Mouse (Mus musculus): ENCODE measurements around the gene Spata3.
A peak's percentile ranks its signal among the peaks of the same experiment; 100 is the strongest.

Gene Spata3

DNA sequence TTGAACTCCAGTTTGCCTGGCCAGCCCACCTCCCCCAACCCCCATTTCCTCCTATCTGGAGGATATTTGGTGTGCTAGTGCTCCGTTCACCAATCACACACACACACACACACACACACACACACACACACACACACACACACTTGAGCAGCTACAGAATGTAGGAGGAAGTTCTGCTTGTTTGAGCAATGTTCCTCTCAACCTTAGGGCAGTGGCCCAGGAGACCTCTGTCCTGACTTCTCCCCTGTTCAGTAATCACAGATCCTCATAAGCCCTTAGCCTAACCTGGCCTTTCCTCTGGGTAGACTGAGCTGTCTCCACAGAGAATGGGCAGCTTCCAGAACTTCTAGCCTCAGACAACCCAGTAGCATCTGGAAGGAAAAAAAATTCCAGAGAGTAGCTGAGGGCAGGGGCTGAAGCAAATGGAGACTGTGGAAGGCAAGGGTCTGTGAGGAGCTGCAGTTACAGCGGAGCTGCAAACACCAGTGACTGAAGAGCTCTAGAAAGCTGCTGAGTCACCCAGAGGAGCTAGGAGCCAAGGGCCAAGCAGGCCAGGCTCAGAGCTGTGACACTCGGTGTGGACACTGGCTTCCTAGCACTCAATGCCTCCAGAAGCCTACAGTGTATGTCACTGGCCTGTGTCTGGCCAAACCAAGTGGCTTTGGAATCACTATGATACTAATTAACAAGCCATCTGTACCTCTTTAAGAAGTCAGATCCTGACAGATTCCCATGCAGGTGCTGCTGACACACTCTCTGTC is 21.8 kb downstream of the Spata3 start:
- peak; percentile 53 to 60 for DNase-seq

DNA sequence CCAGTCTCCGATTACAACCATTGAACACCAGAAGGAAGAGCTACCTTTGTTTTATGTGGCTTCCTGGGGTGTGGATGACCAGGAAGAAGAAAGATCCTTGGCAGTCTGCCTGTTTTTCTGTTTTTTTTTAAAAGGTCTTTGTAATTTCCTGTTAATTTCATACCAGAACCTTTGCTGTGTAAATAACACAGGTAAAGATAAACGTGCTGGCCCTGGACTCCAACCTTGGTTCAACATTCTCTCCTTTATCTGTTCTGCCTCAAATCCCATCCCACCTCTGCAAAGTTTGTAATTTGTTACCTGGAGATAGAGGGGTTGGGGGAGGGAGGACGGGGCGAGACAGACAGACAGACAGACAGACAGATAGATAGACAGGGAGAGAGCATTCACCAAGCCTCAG is 23.5 kb downstream of the Spata3 start:
- DNase-seq = no peak

DNA sequence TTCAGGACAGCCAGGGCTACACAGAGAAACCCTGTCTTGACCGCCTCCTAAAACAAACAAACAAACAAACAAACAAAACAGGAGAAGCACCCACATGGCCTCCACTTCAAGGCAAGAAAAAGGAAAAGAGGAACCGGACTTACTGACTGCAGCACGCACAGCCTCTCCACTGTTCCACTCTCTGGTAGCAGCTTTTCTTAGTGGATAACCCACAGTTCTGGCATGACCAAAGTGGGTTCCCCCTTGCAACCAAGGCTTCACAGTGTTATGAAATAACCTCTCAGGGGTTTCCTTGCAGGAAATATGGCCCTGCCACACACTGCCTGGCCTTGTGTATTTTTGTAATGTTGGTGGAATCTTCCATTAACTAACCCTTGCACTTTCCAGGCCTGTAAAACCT is 24.2 kb downstream of the Spata3 start:
- DNase-seq = no peak

DNA sequence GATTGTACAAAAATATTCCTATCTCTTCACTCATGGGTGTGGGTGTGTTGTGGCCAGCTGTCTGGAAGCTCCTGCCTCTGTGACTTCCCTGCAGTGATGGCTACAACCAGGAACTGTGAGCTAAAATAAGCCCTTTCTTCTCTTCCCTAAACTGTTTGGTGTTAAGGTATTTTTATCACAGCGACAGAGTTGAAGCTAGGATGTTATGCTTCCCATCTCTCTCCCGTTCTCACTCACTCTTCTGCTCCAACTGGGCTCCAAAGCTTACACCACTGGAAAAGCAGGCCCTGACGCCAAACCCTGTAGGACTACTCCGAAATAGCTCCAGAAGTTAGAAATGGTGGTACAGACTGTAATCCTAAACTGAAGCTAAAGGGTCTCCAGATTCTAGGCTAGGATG is 28.4 kb downstream of the Spata3 start:
- DNase-seq = no peak

DNA sequence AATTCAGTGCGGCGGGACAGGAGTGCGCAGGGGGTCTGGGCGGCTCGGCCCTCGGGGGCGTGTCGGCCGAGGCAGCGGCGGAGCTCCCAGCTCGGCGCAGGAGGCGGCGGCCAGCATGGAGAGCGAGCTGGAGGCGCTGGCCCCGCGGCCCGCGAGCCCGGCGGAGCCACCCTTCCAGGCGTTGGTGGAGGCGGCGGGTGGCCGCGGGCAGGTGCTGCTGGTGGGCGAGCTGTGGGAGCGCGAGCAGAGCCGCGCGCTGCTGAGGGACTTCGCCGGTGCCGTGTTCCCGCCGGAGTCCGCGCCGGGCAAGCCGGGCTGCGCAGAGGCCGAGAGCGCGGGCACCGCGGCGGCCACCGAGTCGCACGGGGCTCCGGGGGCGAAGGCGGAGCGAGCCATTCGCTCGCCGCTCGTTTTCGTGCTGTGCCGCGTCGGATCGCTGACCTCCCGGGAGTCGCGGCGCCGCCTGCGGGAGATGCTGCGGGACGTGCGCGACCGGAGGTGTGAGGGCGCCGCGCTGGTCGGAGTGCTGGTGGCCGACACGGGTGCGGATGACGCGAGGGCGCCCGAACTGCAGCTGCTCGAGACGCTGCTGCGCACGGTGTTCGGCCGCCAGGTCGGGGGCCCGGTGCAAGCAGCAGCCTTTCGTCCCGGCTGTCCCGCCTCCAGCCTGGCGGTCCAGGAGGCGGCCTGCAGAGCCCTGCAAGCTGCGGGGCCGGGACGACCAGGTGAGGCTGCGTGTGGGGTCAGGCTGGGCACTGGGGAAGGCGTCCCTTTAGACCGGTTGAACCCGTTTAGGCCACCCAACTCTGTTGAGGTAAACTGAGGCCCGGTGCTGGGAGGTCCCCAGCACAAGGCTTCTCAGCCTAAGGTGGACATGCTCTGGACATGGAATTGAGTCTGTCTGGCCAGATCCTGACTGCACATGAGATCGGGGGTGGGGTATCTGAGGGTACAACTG is 29.5 kb downstream of the Spata3 start, which contains the start of gene 2810459M11Rik:
Gene 2810459M11Rik (plus strand): TSS at position 16 of the 958 bp plus-strand sequence.
- peak; percentile 33 to 48 for DNase-seq

DNA sequence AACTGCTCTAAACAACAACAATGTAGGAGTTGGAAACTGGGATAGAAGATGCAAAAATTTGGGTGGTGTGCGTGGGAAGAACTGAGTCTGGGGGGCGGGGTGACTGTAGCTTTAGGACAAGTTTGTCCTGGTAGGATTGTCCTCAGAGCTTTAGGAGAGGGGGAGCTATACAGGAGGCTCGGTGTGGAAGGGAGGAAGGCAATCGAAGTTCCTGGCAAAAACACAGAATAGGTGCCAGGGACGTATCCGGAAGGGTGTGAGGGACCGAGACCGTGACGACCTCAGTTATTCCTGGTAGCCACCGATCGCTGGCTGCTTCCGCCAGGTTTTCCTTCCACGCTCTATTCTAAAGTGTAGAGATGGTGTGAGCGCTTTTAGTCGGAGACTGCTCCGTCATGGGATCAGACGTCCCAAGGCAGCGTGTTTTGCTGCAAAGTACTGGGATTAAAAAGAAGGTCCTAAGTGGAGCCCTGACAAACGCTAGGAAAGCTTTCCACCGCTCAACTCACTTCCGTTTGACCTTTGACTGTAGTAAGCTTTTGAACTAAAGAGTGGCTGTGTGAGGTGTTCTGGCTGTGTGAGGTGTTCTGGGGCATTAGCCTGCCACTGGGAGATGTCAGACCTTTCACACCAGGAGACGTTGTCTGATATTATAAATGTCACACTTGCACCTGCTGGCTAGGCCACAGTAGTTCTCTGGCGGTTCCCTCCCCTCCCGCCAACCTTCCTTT is 30.4 kb downstream of the Spata3 start:
- DNase-seq = no peak

DNA sequence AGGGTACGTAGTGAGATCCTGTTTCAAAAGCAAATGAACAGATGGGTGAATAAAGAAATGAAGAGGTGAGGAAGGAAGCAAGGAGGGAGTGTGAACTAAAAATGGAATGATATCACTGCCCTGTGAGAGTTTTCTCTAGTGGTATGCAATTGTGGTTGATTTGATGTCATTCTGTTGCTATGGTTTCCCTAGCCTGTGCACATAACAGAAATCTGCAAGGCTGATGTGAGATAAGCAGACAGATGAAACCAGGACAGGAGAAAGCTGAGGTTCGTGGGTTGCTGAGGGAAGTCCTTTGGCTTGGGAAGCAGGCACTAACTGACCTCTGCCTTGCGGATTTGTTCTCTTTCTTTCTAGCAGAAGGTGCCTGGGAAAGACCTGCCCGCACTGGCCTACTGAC is 31.6 kb downstream of the Spata3 start:
- no peak for DNase-seq

DNA sequence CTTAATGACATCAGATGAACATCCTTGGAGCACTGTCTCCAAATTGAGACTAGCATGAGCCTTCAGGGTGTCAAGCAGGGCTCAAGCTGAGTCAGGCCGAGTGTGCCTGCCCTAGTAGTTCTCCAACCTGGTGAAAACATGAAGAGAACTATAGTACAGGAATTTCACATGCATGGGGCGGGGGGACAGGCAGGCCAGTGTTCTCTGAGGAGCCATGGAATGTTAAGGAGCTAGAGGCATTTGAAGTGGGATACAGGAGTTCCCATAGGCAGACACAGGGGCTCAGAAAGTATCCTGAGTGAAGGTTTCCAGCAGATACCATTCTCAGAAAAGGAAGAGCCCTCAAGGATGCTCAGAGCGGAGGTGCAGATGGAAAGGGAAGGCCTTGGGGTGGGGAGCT is 32.1 kb downstream of the Spata3 start:
- DNase-seq = no peak

DNA sequence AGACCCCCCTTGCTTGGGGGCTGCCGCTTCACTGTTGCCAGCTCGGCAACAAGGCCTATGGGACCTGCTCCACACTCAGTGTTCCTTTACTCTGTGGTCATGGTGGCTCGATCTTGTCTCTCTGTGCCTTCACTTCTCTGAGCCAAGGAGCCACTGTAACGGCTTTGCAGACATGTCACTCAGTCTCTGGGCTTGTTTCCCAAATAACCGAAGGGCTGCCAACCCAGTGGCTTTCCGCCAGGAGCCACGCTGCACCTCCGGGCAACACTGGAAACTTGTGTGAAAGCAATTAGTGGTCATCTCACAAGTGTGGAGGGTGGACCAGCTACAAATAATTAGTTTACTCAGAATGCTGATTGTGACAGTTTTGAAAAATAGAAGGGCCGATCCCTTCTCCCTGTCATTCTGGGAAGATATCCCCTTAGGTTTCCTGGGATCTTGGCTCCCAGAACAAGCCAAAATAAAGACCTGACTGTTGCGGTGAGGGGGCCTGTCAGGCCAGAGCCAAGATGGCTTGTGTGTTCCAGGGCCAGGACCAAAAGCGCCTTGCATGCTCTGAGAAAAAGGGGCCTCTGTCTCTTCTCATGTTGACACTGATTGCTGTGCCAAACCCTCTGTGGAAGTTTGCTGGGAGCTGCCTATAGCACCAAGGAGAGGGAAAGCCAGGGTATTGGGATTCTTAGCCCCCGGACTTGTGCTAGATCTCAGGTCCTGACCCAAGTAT is 36.7 kb downstream of the Spata3 start:
- DNase-seq = peak; percentile 96 to 98

DNA sequence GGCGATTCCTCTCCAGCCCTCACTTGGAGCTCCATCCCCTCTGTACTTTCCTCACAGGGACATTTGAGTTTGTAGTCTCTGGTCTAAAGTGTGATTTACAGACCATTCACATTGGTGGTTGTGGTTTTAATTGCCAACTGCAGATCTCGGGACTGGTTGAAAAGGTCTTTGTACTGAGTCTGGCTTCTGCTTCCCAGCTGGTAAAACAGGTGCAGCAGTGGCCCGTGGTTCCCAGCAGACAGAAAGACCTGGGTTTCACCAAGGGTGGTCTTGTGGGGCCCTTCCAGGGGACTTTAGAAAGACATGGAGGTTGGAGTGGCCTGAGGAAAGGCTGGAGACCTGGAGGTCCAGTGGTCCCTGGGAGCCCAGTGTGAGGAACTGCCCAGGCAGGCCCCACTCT is 38.3 kb downstream of the Spata3 start:
- DNase-seq = no peak

DNA sequence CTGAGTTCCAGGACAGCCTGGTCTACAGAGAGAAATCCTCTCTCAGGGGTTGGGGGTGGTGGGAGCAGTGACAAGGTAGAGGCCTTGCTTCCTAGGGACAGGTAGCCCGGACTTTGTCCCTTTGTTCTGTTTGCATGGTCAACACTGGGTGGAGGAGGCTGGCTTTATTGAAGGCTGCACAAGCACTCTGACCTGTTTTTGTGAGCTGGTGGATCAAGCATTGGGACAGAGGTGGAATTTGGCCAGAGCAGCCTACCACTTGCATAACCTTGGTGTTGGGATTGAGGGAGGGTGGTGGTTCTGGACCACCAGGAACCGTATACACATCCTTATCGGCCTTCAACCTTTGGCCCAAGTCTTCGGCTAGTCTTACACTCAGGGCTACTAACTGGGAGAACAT is 39.7 kb downstream of the Spata3 start:
- DNase-seq = no peak

DNA sequence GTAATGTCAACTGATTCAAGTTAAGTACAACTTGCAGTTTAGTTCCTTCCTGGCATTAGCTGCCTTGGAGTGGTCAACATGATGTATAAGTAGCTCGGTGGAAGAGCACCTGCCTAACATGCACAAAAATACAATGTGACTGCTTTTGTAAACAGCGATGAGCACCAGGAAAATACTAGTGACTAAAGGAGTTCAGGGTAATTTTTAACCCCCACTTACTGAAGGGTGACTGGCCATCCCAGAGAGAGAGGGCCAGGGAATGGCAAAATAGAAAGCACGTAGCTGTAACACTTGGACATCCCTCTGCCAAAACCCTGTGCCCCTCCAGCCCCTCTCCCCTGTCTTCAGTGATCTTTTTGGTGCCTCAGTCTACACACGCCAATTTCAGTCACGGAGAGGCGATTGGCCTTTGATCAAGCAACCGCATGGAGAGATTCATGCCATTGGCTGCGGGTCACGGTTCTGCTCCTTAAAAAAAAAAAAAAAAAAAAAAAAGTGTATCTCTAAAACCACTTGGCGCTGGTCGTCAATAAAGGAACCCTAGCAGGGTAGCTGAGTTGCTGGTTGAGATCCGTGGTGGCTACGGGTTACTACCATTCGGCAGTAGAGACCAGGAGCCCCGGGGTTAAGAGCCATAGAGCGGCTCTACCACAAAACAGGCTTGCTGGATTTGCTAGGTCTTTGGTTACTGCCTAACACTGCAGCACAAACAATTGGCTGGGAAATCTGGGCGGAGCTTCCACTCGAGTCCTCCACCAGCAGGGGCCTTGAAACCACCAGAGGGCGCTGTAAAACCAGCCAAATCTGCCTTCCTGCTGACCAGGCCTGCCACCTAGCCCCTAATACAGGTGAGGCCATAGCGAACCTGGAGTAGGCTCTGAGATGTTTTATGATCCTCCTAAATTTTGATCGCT is 42.5 kb downstream of the Spata3 start:
- peak; percentile 96 to 99 for DNase-seq

DNA sequence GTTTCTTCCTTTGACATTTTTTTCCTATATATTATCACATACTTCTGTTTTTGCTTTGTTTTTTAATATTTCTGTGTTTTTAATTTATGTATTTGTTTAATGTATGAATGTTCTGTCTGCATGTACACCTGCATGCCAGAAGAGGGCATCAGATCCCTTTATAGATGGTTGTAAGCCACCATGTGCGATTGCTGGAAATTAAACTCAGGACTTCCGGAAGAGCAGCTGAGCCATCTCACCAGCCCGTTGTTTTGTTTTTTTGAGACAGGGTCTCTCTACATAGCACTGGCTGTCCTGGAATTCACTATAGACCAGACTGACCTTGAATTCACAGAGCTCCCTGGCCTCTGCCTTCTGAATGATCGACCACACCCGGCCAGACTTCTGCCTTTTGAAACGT is 45.9 kb downstream of the Spata3 start:
- DNase-seq = no peak

DNA sequence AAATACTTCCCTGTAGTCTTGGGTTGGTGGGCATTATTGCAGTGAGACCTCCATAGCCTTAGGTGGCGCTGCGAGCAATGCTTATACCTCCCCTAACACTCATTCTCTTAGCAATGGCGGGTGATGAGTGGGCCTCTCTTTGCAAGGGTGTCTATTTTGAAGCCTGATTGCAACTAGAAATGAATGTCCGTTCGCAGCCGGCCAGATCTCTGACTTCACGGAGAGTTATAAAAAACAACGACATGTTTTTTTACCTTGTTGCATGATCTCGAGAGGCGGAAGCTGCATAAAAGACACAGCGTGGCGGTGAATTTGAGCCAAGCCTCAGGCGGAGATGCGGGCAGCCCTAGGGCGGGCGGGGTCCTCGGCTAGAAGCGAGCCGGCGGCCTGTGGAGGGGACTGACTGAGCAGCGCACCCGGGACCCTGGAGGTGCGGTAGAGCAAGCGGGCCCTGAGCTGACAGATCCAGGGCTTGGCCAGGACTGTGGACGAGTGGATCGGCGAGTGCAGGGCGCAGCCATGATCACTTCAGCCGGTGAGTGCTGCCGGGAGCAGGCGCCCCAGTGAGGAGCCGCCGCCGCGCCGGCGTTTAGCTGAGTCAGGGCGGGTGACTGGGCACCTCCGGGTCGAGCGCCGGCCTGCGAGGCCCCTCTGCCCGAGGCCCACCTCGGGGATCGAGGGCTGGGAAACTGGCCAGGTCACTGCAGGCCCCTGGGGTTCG is 47.8 kb downstream of the Spata3 start, which contains the start of gene Psmd1:
Gene Psmd1 (plus strand): TSS at position 117 of the 721 bp plus-strand sequence.
- DNase-seq = peak; percentile 90

DNA sequence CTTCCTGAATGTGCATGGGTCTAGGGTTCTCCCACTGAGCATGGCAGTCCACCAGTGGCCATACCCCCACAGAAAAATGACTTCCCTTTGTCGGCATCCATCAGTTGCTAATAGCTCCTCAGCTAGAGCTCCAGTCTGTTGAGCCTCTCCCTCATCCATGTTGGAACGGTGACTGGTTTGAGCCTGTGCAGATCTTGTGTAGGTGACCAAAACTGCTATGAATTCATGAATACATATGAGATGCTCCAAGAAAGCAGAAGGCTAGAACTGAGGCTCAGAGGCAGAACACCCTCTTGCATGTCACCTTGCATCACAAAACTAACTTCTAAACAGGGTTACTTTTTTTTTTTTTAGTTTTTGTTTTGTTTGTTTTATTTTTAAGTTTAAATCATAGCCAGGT is 59.9 kb downstream of the Spata3 start:
- DNase-seq = no peak

All from cerebellum, postnatal 14 days (tissue).